Mouse (Mus musculus): ENCODE results near the gene Rab21.
A peak's percentile ranks its signal among the peaks of the same experiment; 100 is the strongest.

Rab21 gene

DNA sequence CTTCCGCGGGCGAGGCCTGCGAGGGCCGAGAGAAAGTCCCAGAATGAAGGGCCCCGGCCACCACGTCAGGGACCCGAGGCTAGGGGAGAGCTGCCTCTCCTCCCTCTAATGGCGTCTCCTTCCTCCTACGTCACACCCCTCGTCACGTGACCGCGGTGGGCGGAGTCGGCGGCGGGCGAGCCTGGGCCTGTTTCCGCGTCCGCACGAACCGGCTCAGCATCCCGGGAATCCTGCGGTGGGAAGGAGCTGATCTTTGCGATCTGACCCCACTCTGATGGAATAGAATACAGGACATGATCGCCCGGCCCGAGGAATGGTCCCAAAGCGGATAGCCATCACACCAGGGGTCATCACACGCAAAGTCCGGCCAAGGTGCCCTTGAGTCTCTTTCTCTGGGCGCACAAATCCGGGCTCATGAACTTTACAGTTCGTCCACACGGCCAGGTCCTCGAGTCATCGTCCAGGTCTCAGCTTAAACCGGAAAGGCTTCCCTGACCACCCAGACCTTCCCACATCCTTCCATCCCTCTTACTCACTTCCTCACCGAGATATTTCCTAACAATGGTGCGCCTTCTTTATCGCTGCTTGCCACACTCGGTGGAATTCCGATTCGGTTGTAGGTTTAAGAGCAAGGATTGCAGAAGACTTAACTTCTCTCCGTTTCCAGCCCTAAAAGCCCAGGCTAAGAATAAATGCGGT lies at the start of gene Rab21:
TSS of gene Rab21 (minus strand) at position 122 of the 699 bp plus-strand sequence.
- peak; percentile 100 for DNase-seq (ENCODE audit: low spot score)

DNA sequence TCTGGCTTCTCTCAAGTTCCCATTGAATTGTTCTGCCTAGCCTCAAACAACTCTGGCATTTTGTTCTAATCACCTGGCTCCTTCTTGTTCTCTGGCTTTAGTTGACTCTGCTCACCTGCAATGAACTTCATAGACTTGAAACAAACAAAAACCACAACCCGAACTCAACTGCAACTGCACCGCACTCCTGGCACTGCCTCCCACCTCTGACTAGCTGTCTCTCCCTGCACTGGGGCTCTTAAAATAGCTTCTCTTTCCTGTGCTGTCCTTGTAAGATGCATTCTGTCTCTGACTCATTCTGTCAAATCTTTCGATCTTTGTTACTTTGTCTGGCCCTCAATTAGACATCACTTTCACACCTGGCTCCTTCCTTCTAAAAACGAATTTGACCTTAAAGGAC lies 47.8 kb upstream of the Rab21 start:
- DNase-seq (ENCODE audit: low spot score) = no peak

DNA sequence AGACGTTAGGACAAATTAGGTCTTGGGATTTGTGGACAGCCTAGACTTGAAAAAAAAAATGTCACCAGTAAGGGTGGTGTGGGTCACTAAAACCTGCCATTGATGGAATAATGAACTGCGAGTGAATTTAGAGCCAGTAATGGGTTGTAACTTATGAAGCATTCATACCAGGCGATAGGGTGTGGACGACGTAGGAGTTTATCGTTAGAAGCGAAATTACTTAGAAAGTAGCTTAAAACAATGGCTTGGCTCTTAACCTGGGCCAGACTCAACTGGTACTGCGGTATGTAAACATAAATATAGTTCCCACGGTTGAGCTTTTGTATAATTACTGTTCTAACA lies 47.2 kb upstream of the Rab21 start:
- DNase-seq (ENCODE audit: low spot score) = no peak

DNA sequence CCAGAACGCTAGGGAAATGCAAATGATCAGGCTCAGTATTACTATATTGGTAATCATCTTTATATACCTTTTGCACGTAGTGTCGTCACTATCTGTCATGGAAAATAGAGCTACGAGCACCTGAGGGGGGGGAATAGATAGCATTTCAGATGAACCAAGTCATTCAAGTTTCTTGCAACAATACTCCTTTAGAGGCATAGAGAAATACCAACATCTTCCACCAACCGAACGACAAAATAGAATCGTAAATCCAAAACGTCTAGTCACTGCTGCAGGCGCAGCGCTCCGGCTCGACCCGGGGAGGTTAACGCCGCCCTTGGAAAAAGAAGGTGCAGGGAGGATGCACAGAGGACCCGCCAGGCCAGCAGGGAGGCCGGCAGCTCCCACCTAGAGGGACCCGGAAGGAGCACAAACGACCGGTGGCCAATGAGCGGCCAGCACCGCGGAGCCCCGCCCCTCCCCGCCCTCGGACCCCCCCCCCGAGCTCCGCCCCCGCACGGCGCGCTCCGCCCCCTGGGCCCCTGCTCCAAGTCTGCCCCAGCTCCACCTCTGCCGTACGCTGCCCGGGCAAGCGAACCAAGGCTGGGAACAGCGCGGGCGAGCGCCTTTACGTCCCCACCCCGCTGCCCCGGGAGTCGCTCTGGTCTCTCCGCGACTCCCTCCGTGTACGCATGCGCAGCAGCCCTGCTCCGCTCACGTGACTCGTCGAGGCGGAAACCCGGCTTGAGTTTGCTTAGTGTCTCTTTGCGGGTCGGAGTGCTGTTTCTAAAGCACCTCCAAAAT lies 46.6 kb upstream of the Rab21 start, which contains the start of gene Tmem19:
TSS of gene Tmem19 (minus strand) at position 662 of the 783 bp plus-strand sequence.
- DNase-seq (ENCODE audit: low spot score) = peak; percentile 98

DNA sequence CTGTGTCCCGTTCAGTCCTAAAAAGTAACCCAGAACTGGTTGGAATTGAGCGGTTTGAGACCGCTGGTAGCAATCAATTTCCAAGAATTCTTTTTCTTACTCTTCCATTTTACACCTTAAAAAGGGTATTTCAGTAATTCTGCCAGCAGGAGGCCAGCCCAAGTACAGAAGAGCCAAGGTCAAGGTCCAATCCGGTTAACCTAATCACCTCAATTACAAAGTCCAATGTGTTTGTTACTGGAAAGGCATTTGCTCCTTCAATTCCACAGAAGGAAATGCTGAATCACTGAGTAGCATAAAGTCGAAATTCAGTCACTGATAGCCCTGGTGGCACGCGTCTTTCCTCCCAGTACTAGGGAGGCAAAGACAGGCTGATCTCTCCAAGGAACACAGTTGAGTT lies 43.7 kb upstream of the Rab21 start:
- DNase-seq (ENCODE audit: low spot score) = no peak

DNA sequence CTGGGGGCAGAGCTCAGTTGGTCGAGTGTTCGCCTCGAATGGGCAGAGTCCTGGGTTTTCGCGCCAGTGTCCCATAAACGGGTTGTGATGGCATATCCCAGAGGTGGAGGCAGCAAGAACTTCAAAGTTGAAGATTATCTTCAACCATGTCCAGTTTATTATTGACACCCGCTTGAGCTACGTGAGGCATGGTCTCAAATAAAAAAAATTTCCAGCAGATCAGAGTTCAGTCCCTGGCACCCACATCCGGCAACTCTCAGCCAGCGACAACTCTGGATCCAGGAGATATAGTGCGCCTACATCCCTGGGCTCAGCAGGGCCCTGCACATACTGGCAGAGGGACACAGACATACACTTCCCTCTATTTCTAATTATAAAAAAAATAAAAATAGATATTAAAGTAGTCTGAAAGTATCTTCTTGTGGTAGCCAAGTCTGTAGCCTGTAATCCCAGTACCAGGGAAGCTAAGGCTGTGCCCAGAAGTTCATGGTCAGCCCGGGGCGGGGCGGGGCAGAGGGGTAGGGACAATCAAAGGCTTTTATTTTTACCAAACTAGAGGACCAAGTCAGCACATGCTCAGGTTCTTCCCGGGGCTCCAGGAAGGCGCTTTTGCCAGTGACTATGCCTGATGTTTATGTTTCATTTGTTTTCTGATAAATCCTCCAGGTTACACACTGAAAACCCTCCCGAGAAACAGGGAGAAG lies 43.0 kb upstream of the Rab21 start:
- no peak for DNase-seq (ENCODE audit: low spot score)

DNA sequence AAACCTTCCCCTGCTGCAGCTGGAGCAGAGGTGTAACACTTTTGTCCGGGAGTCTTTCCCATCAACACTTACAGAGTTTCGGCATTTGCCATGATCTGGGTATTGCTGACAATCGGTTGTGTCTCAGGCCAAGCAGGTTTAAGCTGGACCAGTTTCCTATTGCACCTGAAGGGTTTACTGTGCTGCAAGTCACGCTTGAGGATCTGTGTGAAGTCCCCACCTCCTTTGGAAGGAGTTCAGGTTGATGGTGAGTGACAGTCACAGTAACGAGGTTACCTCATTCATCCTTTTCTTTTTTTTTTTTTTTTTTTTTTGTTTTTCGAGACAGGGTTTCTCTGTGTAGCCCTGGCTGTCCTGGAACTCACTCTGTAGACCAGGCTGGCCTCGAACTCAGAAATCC lies 40.7 kb upstream of the Rab21 start:
- DNase-seq (ENCODE audit: low spot score) = no peak

GRCm38 (mm10) chr10:115355016-115355415 lies 39.6 kb upstream of the Rab21 start:
- no peak for DNase-seq (ENCODE audit: low spot score)

GRCm38 (mm10) chr10:115354553-115354952 lies 39.2 kb upstream of the Rab21 start:
- no peak for DNase-seq (ENCODE audit: low spot score)

DNA sequence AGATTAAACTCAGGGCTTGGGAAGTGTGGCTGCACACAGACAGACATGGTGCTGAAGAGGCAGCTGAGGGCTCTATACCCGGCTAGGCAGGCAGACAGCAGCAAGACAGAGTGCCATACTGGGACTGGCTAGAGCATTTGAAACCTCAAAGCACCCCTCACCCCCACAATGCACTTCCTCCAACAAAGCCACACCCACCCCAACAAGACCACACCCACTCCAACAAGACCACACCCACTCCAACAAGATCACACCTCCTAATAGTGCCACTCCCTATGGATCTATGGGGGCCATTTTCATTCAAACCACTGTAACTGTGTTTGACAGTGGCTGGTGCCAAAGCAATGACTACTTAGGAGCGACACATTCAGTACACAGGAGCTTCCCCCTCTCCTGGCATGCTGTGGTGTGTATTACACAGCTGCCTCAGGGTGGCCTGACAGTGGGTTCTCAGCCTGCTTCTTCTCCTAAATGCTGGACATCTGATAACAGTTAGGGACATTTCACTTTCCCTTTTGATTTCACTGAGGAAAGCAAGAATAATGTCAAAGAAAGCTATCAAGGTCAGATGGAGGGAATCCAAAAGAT lies 35.5 kb upstream of the Rab21 start:
- DNase-seq (ENCODE audit: low spot score) = no peak

- no peak for DNase-seq (ENCODE audit: low spot score)
Observed at GRCm38 (mm10) chr10:115349509-115349908, 34.1 kb upstream of the Rab21 start.

GRCm38 (mm10) chr10:115349029-115349428 lies 33.6 kb upstream of the Rab21 start:
- no peak for DNase-seq (ENCODE audit: low spot score)

DNA sequence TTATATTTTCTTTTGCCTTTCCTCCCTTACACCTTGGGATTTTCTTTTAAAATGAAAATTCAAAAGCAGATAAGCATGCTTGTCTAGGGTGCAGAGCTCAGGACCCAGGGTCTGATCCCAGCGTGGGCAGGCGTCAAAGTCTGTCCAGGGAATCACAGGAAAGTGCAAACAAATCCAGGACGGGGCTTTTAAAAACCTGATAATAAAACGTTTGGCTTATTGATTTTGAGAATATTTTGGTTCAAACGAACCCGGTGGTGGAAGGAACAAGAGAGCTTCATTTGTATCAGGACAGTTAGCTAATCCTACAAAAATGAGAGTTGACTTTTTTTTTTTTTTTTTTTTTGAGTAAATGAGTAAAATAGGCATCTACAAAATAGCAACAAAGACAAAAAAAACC lies 32.7 kb upstream of the Rab21 start:
- no peak for DNase-seq (ENCODE audit: low spot score)

DNA sequence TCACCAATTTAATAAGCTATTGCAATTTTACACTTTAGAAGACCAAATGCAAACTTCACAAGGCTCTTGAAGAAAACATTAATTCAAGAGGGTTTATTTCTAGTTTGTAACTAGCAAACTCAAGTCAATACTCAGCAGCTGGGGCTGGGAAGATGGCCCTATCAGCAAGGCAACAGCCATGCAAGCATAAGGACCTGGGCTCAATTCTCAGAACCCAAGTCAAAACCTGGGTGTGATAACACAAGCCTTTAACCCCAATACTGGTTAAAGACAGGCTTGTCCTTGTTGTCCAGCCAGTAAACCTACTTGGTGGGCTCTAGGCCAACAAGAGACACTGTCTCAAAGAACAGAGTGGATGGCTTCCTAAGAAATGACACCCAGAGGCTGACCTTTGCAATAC lies 31.1 kb upstream of the Rab21 start:
- DNase-seq (ENCODE audit: low spot score) = no peak

DNA sequence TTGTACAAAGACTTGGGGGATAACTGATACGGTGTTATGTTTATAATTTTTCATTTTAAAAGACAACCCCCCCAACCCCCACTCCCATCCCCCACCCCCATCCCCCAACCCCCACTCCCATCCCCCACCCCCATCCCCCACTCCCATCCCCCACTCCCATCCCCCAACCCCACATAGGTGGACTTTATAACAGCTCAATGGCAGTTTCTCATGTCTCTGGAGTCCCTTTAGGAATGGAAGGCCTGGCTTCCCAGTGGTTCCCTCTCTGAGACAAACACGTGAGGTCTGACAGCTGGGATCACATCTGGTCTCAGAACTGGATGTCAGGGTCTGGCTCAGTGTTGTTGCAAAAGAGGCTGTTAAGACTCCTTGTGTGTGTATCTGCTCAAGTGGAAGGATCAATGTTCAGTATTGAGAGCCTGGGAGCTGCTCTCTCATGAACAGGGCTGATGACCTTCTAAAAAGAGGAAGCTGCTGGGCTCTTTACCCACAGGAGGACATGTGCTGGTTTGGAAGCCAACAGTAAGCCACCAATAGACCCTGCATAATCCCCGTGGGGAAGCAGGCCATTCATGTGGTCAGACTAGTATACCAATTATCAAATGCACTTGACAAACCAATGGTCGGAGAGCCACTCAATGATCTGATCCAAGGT lies 27.5 kb upstream of the Rab21 start:
- no peak for DNase-seq (ENCODE audit: low spot score)

DNA sequence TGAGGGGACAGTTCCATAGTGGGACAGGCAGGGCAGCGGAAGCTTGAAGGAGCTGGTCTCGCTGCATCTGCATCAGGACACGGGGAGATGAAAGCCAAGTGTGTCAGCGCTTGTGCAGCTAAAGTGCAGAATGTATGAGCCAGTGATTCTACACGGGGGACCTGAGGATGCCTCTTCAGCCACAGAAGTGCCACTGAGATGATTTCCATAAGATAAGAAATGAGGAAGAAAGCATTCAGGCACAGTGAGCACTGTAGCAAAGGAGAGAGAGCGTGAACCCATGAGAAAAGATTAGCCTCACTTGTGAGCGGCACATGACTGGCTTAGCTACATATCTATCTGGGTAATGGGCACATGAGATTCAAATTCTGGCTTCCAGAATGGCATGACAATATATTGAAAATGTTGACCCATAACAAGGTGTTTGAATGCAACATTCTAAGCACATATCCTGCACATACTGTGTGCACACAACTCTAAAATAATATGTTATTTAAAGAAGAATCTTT lies 24.5 kb upstream of the Rab21 start:
- no peak for DNase-seq (ENCODE audit: low spot score)

DNA sequence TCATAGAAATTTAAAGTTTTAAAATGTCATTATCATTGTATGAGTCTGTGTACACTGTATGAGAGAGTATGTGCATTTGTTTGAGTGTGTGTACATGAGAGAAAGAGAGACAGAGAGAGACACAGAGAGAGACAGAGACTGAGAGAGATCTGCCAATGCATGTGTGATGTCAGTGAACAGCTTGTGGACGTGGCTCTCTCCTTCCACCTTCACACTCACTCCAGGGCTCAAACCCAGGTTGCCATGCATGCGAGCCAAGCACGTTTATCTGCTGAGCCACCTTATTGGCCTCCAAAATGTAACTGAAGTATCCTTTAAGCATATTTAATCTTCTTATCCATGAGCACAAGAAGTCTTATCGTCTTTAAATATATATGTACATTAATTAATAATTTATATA lies 21.5 kb upstream of the Rab21 start:
- DNase-seq (ENCODE audit: low spot score) = no peak

GRCm38 (mm10) chr10:115333528-115333927 lies 18.1 kb upstream of the Rab21 start:
- DNase-seq (ENCODE audit: low spot score) = no peak

DNA sequence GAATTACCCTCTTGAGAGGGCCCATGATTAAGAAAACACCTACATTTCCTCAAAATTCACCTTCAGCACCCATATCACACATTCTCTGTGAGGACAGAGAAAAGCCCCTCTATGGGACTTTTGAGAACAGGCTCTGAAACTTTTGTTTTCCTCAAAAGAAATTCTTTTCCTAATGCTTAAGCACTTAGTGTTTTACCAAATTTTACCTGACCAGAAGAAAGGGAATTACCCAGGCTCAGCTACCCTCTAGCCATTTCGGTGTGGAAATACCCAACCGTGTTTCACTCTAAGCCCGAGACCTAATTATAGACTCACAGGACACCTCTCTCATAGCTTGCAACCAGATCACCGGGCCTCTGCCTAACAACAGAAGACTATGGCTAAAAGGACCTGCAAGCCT lies 17.6 kb upstream of the Rab21 start:
- DNase-seq (ENCODE audit: low spot score) = no peak

DNA sequence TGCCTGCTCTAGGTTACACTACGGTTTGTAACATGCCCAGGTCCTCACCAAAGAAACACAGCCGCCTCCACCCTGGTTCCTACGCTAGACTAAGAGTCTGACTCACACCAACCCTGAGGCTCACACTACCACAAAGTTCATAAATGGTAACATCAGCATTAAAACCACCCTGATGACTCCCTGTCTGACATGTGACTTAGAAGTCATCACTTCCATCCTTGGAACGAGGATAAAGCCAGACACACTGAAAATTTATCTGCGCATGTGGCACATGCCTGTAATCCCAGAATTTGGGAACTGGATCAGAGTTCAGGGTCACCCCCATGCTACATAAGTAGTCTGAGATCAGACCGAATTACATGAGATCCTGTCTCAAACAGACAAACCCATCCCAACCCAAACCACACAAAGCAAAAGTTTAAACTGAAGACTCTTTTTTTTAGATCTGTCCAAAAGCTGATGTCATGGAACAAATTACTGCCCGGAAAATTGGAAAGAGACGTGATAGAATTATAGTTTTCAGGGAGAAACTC lies 17.1 kb upstream of the Rab21 start:
- no peak for DNase-seq (ENCODE audit: low spot score)

GRCm38 (mm10) chr10:115329010-115329530 lies 13.7 kb upstream of the Rab21 start:
- DNase-seq (ENCODE audit: low spot score) = no peak

All from testis, postnatal 10 days (tissue).